Mouse (Mus musculus) embryonic fibroblast, embryonic 13.5 days (primary cell): Measurements from ENCODE around the gene Srl. TPM values are rescaled to one million over a fixed set of nuclear protein-coding genes. Genes with fewer than 3 reads are reported as not detected.
A peak's percentile ranks its signal among the peaks of the same experiment; 100 is the strongest.

ENCODE experiments used
- H3K27ac ChIP-seq: 2 replicates; pipeline ENCODE4 v1.5.1; 2012; ENCODE audit warnings: low read length, control low read depth, inconsistent platforms; ENCODE audit not compliant: insufficient read depth
- H3K4me1 ChIP-seq: 2 replicates; pipeline ENCODE4 v1.6.1; 2011; ENCODE audit warnings: low read length; ENCODE audit not compliant: control insufficient read depth, insufficient read depth
- H3K4me3 ChIP-seq: 2 replicates; pipeline ENCODE4 v1.5.1; 2011; ENCODE audit warnings: mild to moderate bottlenecking, control low read depth, low read length; ENCODE audit not compliant: insufficient read depth
- CTCF ChIP-seq: IDR thresholded peaks from 2 replicates; pipeline ENCODE4 v1.5.1; 2011; ENCODE audit warnings: mild to moderate bottlenecking, control low read depth, low read length, moderate library complexity, borderline replicate concordance; ENCODE audit not compliant: insufficient read depth
- POLR2A ChIP-seq: IDR thresholded peaks from 2 replicates; pipeline ENCODE4 v1.6.1; 2011; ENCODE audit warnings: low read depth, mild to moderate bottlenecking, control low read depth, low read length, moderate library complexity
- polyA plus RNA-seq: library from polyadenylated mRNA; stranded (reverse); fragments of >200 nt; gene quantifications from 2 replicates; pipeline ENCODE4 v1.2.4, GENCODE M21; 2011; ENCODE audit warnings: low read depth; ENCODE audit not compliant: missing spikeins, insufficient read length

Gene Srl
- polyA plus RNA-seq, 1 experiment: 3.9 TPM

GRCm38 (mm10) chr16:4501703-4502102, 39.9 kb downstream of the Srl start:
- TF ChIP-seq POLR2A (no peak), CTCF (no peak)
- H3K4me3 ChIP-seq: no peak overlapping the region
- no peaks in the 10 kb centered on the region for H3K4me1 ChIP-seq
- H3K27ac ChIP-seq: no peak overlapping the region

GRCm38 (mm10) chr16:4500598-4501385, 40.8 kb downstream of the Srl start:
- no peaks in the 10 kb centered on the region for H3K4me1 ChIP-seq
- TF ChIP-seq POLR2A: no peak
- no peak for TF ChIP-seq CTCF
- H3K4me3 ChIP-seq: no peak overlapping the region
- H3K27ac ChIP-seq: no peak overlapping the region

- TF ChIP-seq CTCF (no peak), POLR2A (no peak)
- no peak overlapping the region for H3K27ac ChIP-seq
- no peaks in the 10 kb centered on the region for H3K4me1 ChIP-seq
Observed at GRCm38 (mm10) chr16:4497762-4498607, 43.6 kb downstream of the Srl start.

GRCm38 (mm10) chr16:4496470-4496869, 45.1 kb downstream of the Srl start:
- Histone ChIP-seq H3K4me1 (no peaks in the 10 kb centered on the region), H3K27ac (no peak overlapping the region), H3K4me3 (no peak overlapping the region)
- no peak for TF ChIP-seq POLR2A
- TF ChIP-seq CTCF: no peak

More at GRCm38 (mm10) chr16:4497762-4498607, 43.6 kb downstream of the Srl start:
- no peak overlapping the region for H3K4me3 ChIP-seq

GRCm38 (mm10) chr16:4495861-4496260, 45.8 kb downstream of the Srl start:
- no peak overlapping the region for H3K4me3 ChIP-seq
- H3K27ac ChIP-seq: no peak overlapping the region
- TF ChIP-seq POLR2A (no peak), CTCF (no peak)
- H3K4me1 ChIP-seq: no peaks in the 10 kb centered on the region

- Histone ChIP-seq H3K4me1 (no peaks in the 10 kb centered on the region), H3K27ac (no peak overlapping the region), H3K4me3 (no peak overlapping the region)
- no peak for TF ChIP-seq POLR2A
- no peak for TF ChIP-seq CTCF
Observed at GRCm38 (mm10) chr16:4492777-4493563, 48.6 kb downstream of the Srl start.

GRCm38 (mm10) chr16:4489114-4489624, 52.4 kb downstream of the Srl start:
- H3K27ac ChIP-seq: no peak overlapping the region
- no peak overlapping the region for H3K4me3 ChIP-seq
- TF ChIP-seq CTCF: peak; percentile 59; the same call in 1 of the 2 replicates
- no peak for TF ChIP-seq POLR2A
- H3K4me1 ChIP-seq: no peaks in the 10 kb centered on the region

- Histone ChIP-seq H3K27ac (no peak overlapping the region), H3K4me1 (peaks cover 2% of the 10 kb centered on the region; the same call in 1 of the 2 replicates), H3K4me3 (no peak overlapping the region)
- TF ChIP-seq POLR2A (no peak), CTCF (no peak)
Observed at GRCm38 (mm10) chr16:4480616-4481265, 60.9 kb downstream of the Srl start.

- H3K4me3 ChIP-seq: no peak overlapping the region
- peak overlapping the region; percentile 26; the same call in 1 of the 2 replicates for H3K27ac ChIP-seq
- peaks cover 2% of the 10 kb centered on the region; the same call in 1 of the 2 replicates for H3K4me1 ChIP-seq
- TF ChIP-seq CTCF: no peak
Observed at GRCm38 (mm10) chr16:4477591-4478215, 63.9 kb downstream of the Srl start.
